Mouse (Mus musculus): ENCODE data around the gene Klrg1. TPM values are rescaled to one million over a fixed set of nuclear protein-coding genes. Genes with fewer than 3 reads are reported as not detected.

Klrg1 gene
- polyA plus RNA-seq, 1 experiment from 2014 or later: not detected

DNA sequence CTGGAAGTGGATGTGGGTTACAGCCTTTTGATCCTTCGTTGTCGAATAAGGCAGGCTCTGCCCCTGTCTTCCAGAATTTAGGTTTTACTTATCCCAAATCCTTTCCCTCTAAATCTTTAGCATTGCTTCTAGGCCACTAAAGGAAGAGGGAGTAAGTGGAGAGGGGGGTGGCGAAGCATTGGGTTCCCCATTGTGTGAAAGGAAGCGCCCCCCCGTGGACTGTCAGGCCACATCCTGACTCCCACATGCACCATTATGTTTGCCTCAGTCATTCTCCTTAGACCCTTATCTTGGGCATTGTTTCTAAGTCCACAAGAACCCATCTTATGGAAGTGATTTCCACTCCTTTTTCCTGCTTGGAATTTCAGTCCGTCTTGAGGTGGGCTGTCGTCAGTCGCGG is 12.6 kb upstream of the Klrg1 start:
- Histone ChIP-seq H3K27ac (ENCODE audit: low read length) (no peak overlapping the region), H3K4me1 (replicated peaks; ENCODE audit: control insufficient read depth, insufficient read depth, low read length) (peaks cover 5% of the 10 kb centered on the region; the same call in 1 of the 2 replicates), H3K4me2 (ENCODE audit: low read depth, low read length) (no peak overlapping the region), H3K27me3 (ENCODE audit: control insufficient read depth, insufficient read depth, low read depth, low read length) (no peaks in the 10 kb centered on the region), H3K9me3 (ENCODE audit: control insufficient read depth, low read length) (no peaks in the 10 kb centered on the region), H3K4me3 (ENCODE audit: low read length) (no peak overlapping the region), H3K36me3 (ENCODE audit: control insufficient read depth, insufficient read depth, low read length) (no peaks in the 10 kb centered on the region), H3K9ac (ENCODE audit: low read length) (no peak overlapping the region)
- WGBS: 46% methylated on average over 9 of the region's 9 CpGs
- no peak for ATAC-seq (ENCODE audit: low read depth)

GRCm38 (mm10) chr6:122294290-122294689 is 11.6 kb upstream of the Klrg1 start:
- Histone ChIP-seq H3K9ac (ENCODE audit: low read length) (no peak overlapping the region), H3K36me3 (ENCODE audit: control insufficient read depth, insufficient read depth, low read length) (no peaks in the 10 kb centered on the region), H3K4me1 (replicated peaks; ENCODE audit: control insufficient read depth, insufficient read depth, low read length) (peaks cover 5% of the 10 kb centered on the region; the same call in 1 of the 2 replicates), H3K27ac (ENCODE audit: low read length) (no peak overlapping the region), H3K27me3 (ENCODE audit: control insufficient read depth, insufficient read depth, low read depth, low read length) (no peaks in the 10 kb centered on the region), H3K4me2 (ENCODE audit: low read depth, low read length) (no peak overlapping the region), H3K9me3 (ENCODE audit: control insufficient read depth, low read length) (no peaks in the 10 kb centered on the region), H3K4me3 (ENCODE audit: low read length) (no peak overlapping the region)
- no peak for ATAC-seq (ENCODE audit: low read depth)
- WGBS: 57% methylated on average over 3 of the region's 3 CpGs

- H3K9me3 ChIP-seq (ENCODE audit: control insufficient read depth, low read length): no peaks in the 10 kb centered on the region
- H3K9ac ChIP-seq (ENCODE audit: low read length): no peak overlapping the region
- no peak for ATAC-seq (ENCODE audit: low read depth)
- H3K4me1 ChIP-seq (replicated peaks; ENCODE audit: control insufficient read depth, insufficient read depth, low read length): peaks cover 5% of the 10 kb centered on the region; the same call in 1 of the 2 replicates
- H3K27me3 ChIP-seq (ENCODE audit: control insufficient read depth, insufficient read depth, low read depth, low read length): no peaks in the 10 kb centered on the region
- no peaks in the 10 kb centered on the region for H3K36me3 ChIP-seq (ENCODE audit: control insufficient read depth, insufficient read depth, low read length)
- no peak overlapping the region for H3K4me3 ChIP-seq (ENCODE audit: low read length)
- H3K4me2 ChIP-seq (ENCODE audit: low read depth, low read length): no peak overlapping the region
- no peak overlapping the region for H3K27ac ChIP-seq (ENCODE audit: low read length)
- 81% methylated on average over 9 of the region's 9 CpGs for WGBS
Measured at GRCm38 (mm10) chr6:122293796-122294195, 11.1 kb upstream of the Klrg1 start.

DNA sequence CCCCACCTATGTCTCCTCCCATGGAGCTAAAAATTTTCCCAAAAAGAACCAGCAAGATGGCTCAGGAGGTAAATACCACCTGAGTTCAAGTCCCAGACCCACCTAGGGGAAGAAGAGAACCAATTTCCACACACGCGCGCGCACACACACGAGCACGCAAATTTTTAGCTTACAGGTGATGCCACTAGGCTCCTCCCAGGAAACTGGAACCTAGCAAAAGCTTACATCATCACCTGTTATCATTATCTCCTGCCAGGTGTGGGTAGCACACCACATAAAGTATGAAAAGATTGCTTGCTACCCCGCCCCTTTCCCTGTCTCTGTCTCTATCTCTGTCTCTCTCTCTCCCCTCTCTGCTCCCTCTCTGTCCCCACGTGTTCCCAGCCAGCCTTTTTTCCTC is 10.4 kb upstream of the Klrg1 start:
- Histone ChIP-seq H3K27ac (ENCODE audit: low read length) (no peak overlapping the region), H3K27me3 (ENCODE audit: control insufficient read depth, insufficient read depth, low read depth, low read length) (no peaks in the 10 kb centered on the region), H3K36me3 (ENCODE audit: control insufficient read depth, insufficient read depth, low read length) (no peaks in the 10 kb centered on the region), H3K4me3 (ENCODE audit: low read length) (no peak overlapping the region), H3K9ac (ENCODE audit: low read length) (no peak overlapping the region), H3K9me3 (ENCODE audit: control insufficient read depth, low read length) (no peaks in the 10 kb centered on the region), H3K4me1 (replicated peaks; ENCODE audit: control insufficient read depth, insufficient read depth, low read length) (peaks cover 5% of the 10 kb centered on the region; the same call in 1 of the 2 replicates), H3K4me2 (ENCODE audit: low read depth, low read length) (no peak overlapping the region)
- WGBS: 85% methylated on average over 8 of the region's 8 CpGs
- ATAC-seq (ENCODE audit: low read depth): no peak

DNA sequence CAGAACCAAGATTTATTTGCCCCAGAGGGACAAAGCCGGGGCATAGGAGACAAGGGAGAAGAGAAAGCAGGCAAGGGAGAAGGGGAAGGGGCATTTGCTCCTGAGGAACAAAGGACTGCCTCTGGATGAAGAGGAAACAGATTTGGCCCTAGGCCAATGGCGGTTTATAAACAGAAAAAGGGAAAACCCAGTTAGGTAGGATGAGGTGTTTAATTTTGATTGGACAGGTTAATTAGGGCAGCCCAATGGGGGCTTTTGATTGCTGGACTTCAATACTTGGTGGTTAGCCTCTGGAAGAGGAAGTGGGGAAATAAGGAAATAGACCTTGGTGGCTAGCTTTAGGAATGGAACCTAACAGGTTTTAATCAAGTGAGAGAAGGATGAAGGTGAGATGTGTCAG is 9.5 kb upstream of the Klrg1 start:
- Histone ChIP-seq H3K4me3 (ENCODE audit: low read length) (no peak overlapping the region), H3K9me3 (ENCODE audit: control insufficient read depth, low read length) (no peaks in the 10 kb centered on the region), H3K36me3 (ENCODE audit: control insufficient read depth, insufficient read depth, low read length) (no peaks in the 10 kb centered on the region), H3K27me3 (ENCODE audit: control insufficient read depth, insufficient read depth, low read depth, low read length) (no peaks in the 10 kb centered on the region), H3K27ac (ENCODE audit: low read length) (no peak overlapping the region), H3K4me2 (ENCODE audit: low read depth, low read length) (no peak overlapping the region), H3K9ac (ENCODE audit: low read length) (no peak overlapping the region), H3K4me1 (replicated peaks; ENCODE audit: control insufficient read depth, insufficient read depth, low read length) (peaks cover 5% of the 10 kb centered on the region; the same call in 1 of the 2 replicates)
- no peak for ATAC-seq (ENCODE audit: low read depth)
- 45% methylated on average over 2 of the region's 2 CpGs for WGBS

DNA sequence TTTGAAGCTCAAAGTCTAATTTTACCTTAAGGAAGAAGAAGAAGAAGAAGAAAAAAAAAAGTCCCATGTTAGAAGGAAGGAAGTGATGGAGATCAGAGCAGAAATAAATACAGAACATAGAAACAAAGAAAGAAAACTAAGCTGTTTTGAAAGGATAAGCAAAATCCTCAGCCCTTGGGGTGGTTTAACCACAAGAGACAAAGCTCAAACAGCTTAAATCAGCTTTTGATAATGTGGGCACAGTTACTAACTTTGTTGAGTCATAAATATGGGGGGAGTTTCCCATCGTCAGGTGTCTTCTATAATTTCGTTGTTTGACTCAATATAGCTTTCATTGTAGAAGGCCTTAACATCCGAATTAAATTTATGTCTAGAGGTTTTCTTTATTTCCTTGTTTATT is 9.1 kb upstream of the Klrg1 start:
- no peaks in the 10 kb centered on the region for H3K27me3 ChIP-seq (ENCODE audit: control insufficient read depth, insufficient read depth, low read depth, low read length)
- 0 out of 2 replicates have a peak, but pooled peaks cover 2% of the 10 kb centered on the region for H3K4me1 ChIP-seq (replicated peaks; ENCODE audit: control insufficient read depth, insufficient read depth, low read length)
- 62% methylated on average over 3 of the region's 3 CpGs for WGBS
- H3K4me2 ChIP-seq (ENCODE audit: low read depth, low read length): no peak overlapping the region
- no peak overlapping the region for H3K9ac ChIP-seq (ENCODE audit: low read length)
- H3K9me3 ChIP-seq (ENCODE audit: control insufficient read depth, low read length): no peaks in the 10 kb centered on the region
- no peak for ATAC-seq (ENCODE audit: low read depth)
- H3K4me3 ChIP-seq (ENCODE audit: low read length): no peak overlapping the region
- no peak overlapping the region for H3K27ac ChIP-seq (ENCODE audit: low read length)
- no peaks in the 10 kb centered on the region for H3K36me3 ChIP-seq (ENCODE audit: control insufficient read depth, insufficient read depth, low read length)

DNA sequence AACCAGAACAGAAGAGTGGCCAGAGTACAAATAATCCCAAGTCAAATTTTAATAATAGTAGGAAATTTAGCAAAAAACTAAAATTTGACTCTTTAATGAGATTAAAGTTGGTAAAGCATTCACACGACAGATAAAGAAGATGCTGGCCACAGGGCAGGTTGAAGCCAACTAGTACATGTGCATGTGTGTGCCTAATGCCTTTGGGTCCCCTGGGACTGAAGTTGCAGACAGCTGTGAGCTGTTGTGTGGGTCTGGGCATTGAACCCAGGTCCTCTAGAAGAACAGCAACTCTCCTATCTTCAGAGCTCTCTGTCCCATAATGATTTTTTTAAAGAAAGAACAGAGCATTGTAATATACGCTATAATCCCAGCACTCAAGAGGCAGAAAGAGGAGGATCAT is 8.6 kb upstream of the Klrg1 start:
- Histone ChIP-seq H3K9me3 (ENCODE audit: control insufficient read depth, low read length) (no peaks in the 10 kb centered on the region), H3K36me3 (ENCODE audit: control insufficient read depth, insufficient read depth, low read length) (no peaks in the 10 kb centered on the region), H3K9ac (ENCODE audit: low read length) (no peak overlapping the region), H3K4me2 (ENCODE audit: low read depth, low read length) (no peak overlapping the region), H3K27ac (ENCODE audit: low read length) (no peak overlapping the region), H3K4me1 (replicated peaks; ENCODE audit: control insufficient read depth, insufficient read depth, low read length) (0 out of 2 replicates have a peak, but pooled peaks cover 2% of the 10 kb centered on the region), H3K27me3 (ENCODE audit: control insufficient read depth, insufficient read depth, low read depth, low read length) (no peaks in the 10 kb centered on the region), H3K4me3 (ENCODE audit: low read length) (no peak overlapping the region)
- no peak for ATAC-seq (ENCODE audit: low read depth)
- 81% methylated on average over 2 of the region's 2 CpGs for WGBS

GRCm38 (mm10) chr6:122290253-122290652 is 7.6 kb upstream of the Klrg1 start:
- 27% methylated on average over 3 of the region's 3 CpGs for WGBS
- H3K4me1 ChIP-seq (replicated peaks; ENCODE audit: control insufficient read depth, insufficient read depth, low read length): 0 out of 2 replicates have a peak, but pooled peaks cover 2% of the 10 kb centered on the region
- H3K36me3 ChIP-seq (ENCODE audit: control insufficient read depth, insufficient read depth, low read length): no peaks in the 10 kb centered on the region
- H3K27ac ChIP-seq (ENCODE audit: low read length): no peak overlapping the region
- no peaks in the 10 kb centered on the region for H3K27me3 ChIP-seq (ENCODE audit: control insufficient read depth, insufficient read depth, low read depth, low read length)
- no peak overlapping the region for H3K4me3 ChIP-seq (ENCODE audit: low read length)
- ATAC-seq (ENCODE audit: low read depth): no peak
- no peak overlapping the region for H3K4me2 ChIP-seq (ENCODE audit: low read depth, low read length)
- H3K9ac ChIP-seq (ENCODE audit: low read length): no peak overlapping the region
- H3K9me3 ChIP-seq (ENCODE audit: control insufficient read depth, low read length): no peaks in the 10 kb centered on the region

GRCm38 (mm10) chr6:122289313-122289712 is 6.6 kb upstream of the Klrg1 start:
- H3K27ac ChIP-seq (ENCODE audit: low read length): no peak overlapping the region
- no peak overlapping the region for H3K9ac ChIP-seq (ENCODE audit: low read length)
- H3K4me1 ChIP-seq (replicated peaks; ENCODE audit: control insufficient read depth, insufficient read depth, low read length): 0 out of 2 replicates have a peak, but pooled peaks cover 2% of the 10 kb centered on the region
- ATAC-seq (ENCODE audit: low read depth): no peak
- no peaks in the 10 kb centered on the region for H3K27me3 ChIP-seq (ENCODE audit: control insufficient read depth, insufficient read depth, low read depth, low read length)
- H3K4me3 ChIP-seq (ENCODE audit: low read length): no peak overlapping the region
- no peaks in the 10 kb centered on the region for H3K36me3 ChIP-seq (ENCODE audit: control insufficient read depth, insufficient read depth, low read length)
- H3K4me2 ChIP-seq (ENCODE audit: low read depth, low read length): no peak overlapping the region
- no peaks in the 10 kb centered on the region for H3K9me3 ChIP-seq (ENCODE audit: control insufficient read depth, low read length)
- WGBS: 74% methylated on average over 1 of the region's 1 CpGs

DNA sequence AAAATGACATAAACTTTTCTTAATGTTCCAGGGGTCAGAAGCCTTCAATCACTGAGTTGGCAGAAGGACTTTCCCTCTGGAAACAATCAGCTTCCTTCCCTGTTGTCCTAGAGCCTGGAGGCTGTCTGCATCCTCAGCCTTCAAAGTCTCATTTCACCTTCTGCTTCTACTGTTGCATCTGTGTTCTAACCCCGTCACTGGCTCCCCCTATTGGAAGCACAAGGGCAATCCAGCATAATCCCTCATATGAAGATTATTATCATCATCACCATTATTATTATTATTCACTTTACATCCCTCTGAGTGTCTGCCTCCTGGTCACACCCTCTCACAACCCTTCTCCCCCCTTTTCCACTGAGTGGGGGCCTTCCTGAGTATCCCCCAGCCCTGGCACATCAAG is 5.6 kb upstream of the Klrg1 start:
- H3K4me1 ChIP-seq (replicated peaks; ENCODE audit: control insufficient read depth, insufficient read depth, low read length): 0 out of 2 replicates have a peak, but pooled peaks cover 2% of the 10 kb centered on the region
- no peak overlapping the region for H3K27ac ChIP-seq (ENCODE audit: low read length)
- H3K4me2 ChIP-seq (ENCODE audit: low read depth, low read length): no peak overlapping the region
- H3K36me3 ChIP-seq (ENCODE audit: control insufficient read depth, insufficient read depth, low read length): no peaks in the 10 kb centered on the region
- 32% methylated on average over 1 of the region's 1 CpGs for WGBS
- ATAC-seq (ENCODE audit: low read depth): no peak
- no peaks in the 10 kb centered on the region for H3K27me3 ChIP-seq (ENCODE audit: control insufficient read depth, insufficient read depth, low read depth, low read length)
- no peaks in the 10 kb centered on the region for H3K9me3 ChIP-seq (ENCODE audit: control insufficient read depth, low read length)
- H3K9ac ChIP-seq (ENCODE audit: low read length): no peak overlapping the region
- no peak overlapping the region for H3K4me3 ChIP-seq (ENCODE audit: low read length)

Measured in lung, embryonic 16.5 days (tissue).